Mouse (Mus musculus): ENCODE results near the gene Mfsd12.

- TF ChIP-seq CTCF (IDR thresholded peaks at IDR 0.05; ENCODE audit: borderline replicate concordance, extremely low read depth, insufficient read depth, insufficient read length) (no peak), POLR2A (IDR thresholded peaks at IDR 0.05; ENCODE audit: borderline replicate concordance, extremely low read depth, insufficient read depth, insufficient read length, poor library complexity, severe bottlenecking) (no peak)
These were observed 46.2 kb downstream of the Mfsd12 start for GRCm38 (mm10) chr10:81403511-81403910.

Measured in brain, embryonic 14.5 days (tissue).